Mouse (Mus musculus) testis, adult 2 months (tissue): ENCODE measurements around the gene Zfp541.

Experiments
- CTCF ChIP-seq: fragments of 200-500 bp; IDR thresholded peaks from 2 replicates; pipeline ENCODE4 v1.5.1; 2012; ENCODE audit warnings: low read depth, mild to moderate bottlenecking, inconsistent platforms, low read length, moderate library complexity; ENCODE audit not compliant: control insufficient read depth, insufficient read depth, insufficient replicate concordance
- POLR2A ChIP-seq: fragments of 200-500 bp; IDR thresholded peaks from 2 replicates; pipeline ENCODE4 v1.6.1; 2012; ENCODE audit warnings: low read depth, mild to moderate bottlenecking, inconsistent platforms, low read length, moderate library complexity; ENCODE audit not compliant: control insufficient read depth

GRCm38 (mm10) chr7:16049576-16049915 lies 12.1 kb upstream of the Zfp541 start:
- TF ChIP-seq CTCF: no peak
- no peak for TF ChIP-seq POLR2A
